Mouse (Mus musculus): ENCODE measurements at regions not wholly inside any gene's neighbourhood (a gene's known extent, or its start where the extent isn't known, plus 50 kb on each side); places are given as distances from the start of the nearest gene placed in this dataset.

GRCm38 (mm10) chr1:92341846-92342540 is 131.7 kb downstream of the Ndufa10 start:
- ATAC-seq (replicated peaks; ENCODE audit: poor library complexity, severe bottlenecking), result no peak

DNA sequence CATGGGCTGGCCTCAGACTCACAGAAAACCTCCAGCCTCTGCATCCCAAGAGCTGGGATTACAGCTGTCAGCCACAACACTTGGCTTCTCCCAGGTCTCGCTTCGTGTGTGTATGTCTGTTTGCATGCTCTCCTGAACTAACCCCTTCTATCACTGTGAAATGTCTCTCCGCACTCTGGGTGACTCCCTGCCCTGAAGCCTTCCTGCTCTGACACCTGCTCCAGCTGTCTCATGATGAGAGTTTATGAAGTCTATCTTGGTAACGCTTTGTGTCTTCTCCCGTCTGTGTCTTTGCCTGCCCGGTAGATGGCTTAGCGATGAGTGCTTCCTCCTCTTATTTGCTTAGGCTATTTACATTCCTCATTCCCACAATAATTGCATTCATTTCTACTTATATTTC is 133.0 kb downstream of the Ndufa10 start:
- no peak for ATAC-seq (replicated peaks; ENCODE audit: poor library complexity, severe bottlenecking)

DNA sequence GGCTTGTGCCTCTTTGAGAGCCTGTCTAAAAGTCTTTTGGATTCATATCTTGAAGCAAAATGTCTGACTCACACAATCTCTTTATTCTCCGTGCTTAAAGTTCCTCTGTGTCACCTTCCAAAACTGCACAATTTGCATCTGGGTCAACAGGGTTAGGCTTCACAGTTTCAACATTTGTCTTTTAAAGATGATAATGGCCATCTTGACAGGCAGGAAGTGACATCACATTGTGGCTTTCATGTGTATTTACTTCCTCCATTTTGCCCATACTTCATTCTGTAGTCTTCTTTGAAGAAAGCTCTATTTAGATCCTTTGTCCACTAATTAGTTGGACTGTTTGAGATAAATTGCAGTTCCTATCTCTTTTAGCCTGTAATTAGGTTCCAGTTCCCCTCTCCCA is 135.1 kb downstream of the Ndufa10 start:
- peak; percentile 79 for ATAC-seq (replicated peaks; ENCODE audit: poor library complexity, severe bottlenecking)

DNA sequence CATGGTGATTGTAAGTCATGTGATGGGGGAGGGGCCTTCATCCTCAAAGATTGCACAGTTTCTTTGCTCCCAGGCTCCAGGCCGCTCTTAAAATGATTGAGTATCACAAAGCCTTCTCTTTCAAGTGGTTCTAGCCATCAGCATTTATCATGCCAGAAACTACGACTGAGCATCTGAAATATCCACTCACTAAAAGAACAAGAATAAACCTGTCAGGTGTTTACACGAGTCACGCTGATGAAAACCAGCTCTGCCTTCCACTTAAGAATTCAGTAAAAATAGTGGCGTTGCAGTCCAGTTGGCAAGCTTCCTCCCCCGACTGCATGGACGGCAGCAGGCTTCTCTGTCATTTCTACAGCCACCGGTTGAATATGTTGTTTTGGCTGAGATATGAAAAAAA is 136.2 kb downstream of the Ndufa10 start:
- no peak for ATAC-seq (replicated peaks; ENCODE audit: poor library complexity, severe bottlenecking)

DNA sequence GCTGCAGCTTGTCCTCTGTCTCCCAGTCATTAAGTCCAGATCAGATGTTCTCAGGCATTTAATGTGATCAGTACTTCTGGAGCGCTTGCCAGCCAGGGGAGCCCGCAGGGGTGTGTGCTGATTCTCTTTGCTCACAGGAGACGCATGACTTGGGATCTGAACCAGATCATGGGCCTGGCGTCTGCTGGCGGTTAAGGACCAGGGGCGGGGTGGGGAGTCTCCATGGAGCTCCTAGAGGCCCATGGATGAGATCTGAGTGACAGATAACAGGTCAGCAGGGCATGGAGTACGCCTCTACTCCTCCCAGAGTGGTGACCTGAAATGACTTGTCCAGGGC is 136.7 kb upstream of the Hdac4 start:
- no peak for ATAC-seq (replicated peaks; ENCODE audit: poor library complexity, severe bottlenecking)

DNA sequence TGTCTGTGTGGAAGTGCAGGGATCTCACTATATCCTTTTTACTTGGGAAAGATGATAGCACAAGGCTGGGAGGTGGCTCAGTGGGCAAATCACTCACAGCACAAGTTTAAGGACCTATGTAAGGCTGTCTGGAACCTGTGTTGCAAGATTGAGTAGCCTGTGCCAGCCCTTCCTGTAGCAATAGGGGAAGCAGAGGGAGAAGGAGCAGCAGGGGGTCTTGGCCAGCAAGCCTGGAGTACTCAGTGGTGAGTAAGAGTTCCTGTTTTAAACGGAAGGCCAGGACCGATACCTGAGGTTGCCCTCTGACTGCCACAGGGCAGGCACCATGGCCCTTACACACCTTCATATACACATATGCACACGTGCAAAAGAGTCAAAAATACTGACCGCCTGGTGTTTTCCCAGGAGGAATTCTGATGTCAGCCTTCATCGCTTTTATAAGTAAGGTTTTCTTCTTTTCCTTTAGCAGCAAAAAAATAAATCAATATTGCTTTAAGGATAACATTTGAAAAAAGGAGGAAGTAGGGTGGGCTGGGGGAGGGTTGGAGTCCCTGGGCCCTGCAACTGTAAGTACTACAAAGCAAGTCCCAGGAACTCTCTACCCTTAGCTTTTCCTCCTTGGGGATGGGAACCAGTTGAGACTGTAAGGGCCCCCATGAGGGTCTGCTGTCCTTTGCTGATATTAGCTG is 136.2 kb upstream of the Hdac4 start:
- ATAC-seq (replicated peaks; ENCODE audit: poor library complexity, severe bottlenecking), result peak; percentile 98

GRCm38 (mm10) chr1:92330181-92330580 is 134.7 kb upstream of the Hdac4 start:
- no peak for ATAC-seq (replicated peaks; ENCODE audit: poor library complexity, severe bottlenecking)

GRCm38 (mm10) chr1:92329491-92329890 is 134.0 kb upstream of the Hdac4 start:
- no peak for ATAC-seq (replicated peaks; ENCODE audit: poor library complexity, severe bottlenecking)

DNA sequence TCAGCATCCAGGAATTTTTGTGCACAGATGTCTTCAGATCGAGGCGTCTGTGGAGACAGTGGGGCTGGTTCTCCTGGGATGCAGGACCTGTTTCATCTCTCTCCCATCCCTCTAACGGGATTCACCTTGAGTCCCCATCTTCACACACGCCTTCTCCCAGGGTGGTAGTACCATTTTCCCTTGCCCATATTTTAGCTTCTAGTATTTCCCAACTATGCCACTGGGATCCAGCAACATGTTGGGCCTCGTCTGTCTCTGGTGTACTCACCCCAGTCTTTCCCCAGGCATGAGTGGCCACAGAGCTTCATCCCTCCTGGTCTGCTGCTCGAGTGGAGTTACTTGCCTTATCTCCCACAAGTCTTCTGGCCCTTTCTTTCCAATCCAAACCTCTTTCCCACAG is 131.6 kb upstream of the Hdac4 start:
- ATAC-seq (replicated peaks; ENCODE audit: poor library complexity, severe bottlenecking), result no peak

DNA sequence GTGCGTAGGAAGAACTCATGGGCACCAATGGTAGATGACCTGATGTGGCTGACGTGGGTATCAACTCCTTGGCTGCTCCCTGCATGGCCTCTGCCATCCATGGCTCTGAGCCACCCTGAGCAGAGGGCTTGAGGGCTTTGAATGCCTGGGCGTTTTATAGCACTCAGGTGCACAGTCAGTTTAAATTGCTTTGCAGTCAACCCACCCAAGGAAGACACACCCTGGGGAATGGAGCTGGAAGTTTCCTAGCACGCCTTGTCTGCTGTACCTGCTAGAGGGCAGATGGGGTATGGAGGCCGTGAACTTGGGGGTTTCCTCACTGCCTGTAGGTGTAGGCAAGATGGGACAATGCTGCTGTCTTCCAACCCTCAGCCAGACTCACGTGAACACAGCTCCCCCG is 129.8 kb upstream of the Hdac4 start:
- ATAC-seq (replicated peaks; ENCODE audit: poor library complexity, severe bottlenecking), result no peak

DNA sequence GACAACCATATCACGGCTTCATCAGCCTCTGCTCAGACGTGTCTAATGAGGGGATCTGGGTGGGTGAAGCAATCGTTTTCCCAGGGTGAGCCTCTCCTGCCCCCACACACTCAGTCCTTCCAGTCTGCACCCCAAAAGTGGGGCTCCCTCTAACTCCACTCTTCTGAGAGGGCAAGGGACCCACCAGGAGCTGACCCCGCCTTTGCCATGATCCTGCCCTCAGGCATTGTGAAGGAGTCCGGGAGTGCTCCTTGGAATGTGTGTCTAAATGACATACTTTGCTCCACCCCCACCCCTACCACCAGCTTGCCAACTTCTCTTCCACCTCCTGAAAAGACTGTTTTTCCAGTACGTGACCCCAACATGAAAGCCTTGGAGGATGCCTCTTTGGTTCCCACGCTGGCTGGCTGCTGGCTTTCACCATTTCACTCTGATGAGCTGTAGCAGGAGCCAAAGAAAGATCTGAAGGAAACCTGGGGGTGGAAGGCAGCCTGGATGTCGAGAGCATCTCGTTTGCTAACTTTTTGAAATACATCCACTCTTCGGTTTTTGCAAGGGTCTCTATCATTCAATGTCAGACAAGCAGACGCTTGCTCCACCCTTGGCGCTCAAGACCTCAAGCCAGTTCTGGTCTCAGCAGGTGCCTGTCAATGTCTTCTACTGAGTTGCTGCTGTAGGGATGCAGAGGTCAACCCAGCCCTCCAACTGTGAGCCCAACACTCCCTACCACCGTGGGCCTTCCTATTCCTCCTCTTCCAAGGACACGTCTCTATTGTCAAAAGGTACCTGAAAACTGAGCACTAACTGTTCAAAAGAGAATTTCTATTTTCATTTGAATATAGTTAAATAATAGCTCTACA is 128.8 kb upstream of the Hdac4 start:
- no peak for ATAC-seq (replicated peaks; ENCODE audit: poor library complexity, severe bottlenecking)

DNA sequence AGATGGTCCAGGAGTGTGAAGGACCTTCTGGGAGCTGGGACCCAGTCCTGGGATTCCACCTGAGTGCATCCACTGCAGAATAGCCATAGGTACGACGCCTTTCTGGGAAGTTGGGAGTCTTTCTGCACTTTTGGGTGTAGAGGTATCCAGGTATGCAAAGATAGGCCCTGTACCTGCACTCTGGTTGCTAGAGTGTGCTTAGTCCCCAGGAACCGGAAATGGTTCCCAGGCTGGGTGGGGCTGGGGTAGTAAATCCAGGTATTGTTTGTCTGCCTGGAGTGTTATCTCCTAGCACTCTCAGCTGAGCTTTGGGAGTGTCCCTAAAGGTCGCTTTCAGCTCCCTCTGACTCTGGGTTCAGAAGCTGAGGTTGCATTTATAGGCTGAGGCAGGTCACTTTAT is 121.6 kb upstream of the Hdac4 start:
- no peak for ATAC-seq (replicated peaks; ENCODE audit: poor library complexity, severe bottlenecking)

DNA sequence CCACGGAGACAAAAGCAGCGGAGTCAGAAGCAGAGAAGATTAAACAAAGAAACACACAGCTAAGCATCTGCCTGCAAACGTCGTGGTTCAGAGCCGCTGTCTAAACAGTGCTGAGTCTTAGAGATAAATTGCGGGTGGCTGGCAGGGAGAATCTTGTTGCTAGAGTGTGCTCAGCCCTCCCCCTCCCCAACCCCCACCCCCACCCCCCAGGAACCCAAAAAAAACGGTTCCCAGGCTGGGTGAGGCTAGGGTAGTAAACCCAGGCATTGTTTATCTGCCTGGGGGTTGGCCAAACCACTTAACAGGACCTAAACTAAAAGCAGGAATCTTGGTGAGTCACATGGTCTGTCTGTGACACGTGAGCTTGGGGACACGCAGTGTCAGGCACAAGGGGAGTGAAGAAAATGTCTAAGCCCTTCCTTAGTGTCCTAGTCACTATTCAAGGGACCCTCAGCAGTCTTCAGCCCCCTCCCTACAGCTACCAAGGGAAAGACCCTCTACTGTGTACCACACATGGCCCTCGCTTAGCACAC is 120.8 kb upstream of the Hdac4 start:
- no peak for ATAC-seq (replicated peaks; ENCODE audit: poor library complexity, severe bottlenecking)

DNA sequence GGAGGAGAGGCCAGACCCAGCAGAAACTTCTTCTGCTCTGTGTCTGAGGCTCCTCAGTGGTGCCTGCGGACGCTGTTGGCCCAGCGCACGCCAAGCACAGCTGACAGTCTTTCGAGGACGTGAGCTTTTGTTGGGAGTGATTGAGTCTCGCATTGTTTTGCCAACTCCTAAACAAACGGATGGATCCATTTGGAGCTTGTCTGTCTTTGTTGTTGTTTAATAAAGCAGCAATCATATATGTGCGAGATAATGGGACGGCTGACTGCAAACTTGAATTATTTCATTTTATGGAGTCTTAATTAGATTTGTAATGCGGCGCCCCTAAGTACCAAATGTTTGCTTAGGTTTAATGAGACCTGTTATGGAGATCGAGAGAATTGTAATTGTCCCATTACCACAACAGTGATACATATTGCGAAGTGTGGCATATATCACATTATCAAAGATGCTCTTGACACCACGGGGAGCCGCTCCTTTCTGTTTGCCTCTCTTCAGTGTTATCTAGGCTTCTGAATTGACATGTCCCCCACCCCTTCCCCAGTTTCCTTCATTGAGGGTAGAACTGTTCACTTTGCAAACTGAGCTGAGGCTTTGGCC is 117.6 kb upstream of the Hdac4 start:
- no peak for ATAC-seq (replicated peaks; ENCODE audit: poor library complexity, severe bottlenecking)

DNA sequence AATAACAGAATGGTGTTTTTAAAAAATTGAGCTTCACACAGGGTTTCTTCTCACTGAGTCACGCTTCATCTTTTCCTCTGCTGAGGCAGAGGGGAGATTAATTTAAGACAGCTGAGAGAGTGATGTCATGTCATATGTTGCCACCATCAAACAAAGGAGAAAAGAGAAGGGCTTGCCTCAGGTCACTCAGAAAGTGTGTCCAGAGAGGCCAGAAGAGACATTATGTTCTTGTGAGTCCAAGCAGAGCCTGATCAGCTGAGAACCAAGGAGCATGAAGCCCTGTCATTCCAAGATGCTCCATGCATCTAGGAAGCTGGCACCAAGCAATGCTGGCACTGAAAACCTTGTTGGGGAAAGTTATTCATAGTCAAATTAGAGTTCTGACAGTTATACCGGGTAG is 114.4 kb upstream of the Hdac4 start:
- ATAC-seq (replicated peaks; ENCODE audit: poor library complexity, severe bottlenecking), result no peak

GRCm38 (mm10) chr1:92309381-92309780 is 113.9 kb upstream of the Hdac4 start:
- ATAC-seq (replicated peaks; ENCODE audit: poor library complexity, severe bottlenecking), result no peak

GRCm38 (mm10) chr1:92308537-92308936 is 113.0 kb upstream of the Hdac4 start:
- no peak for ATAC-seq (replicated peaks; ENCODE audit: poor library complexity, severe bottlenecking)

DNA sequence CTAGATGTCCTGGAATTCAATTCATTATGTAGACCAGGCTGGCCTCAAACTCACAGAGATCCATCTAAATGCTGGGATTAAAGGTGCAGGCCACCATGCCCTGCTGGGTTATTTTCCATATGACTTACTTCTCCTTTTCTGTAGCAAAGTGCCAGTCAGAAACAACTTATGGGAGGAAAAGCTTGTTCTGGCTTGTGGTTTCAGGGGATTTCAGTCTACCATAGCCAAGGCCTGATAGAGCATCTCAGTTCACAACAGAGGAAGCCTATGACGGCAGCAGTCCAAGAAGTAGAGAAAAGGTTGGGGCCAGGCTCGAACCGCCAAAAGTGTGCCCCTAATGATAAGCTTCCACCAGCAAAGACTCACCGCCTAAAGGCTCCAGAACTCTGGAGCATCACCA is 110.5 kb upstream of the Hdac4 start:
- ATAC-seq (replicated peaks; ENCODE audit: poor library complexity, severe bottlenecking), result peak; percentile 66

DNA sequence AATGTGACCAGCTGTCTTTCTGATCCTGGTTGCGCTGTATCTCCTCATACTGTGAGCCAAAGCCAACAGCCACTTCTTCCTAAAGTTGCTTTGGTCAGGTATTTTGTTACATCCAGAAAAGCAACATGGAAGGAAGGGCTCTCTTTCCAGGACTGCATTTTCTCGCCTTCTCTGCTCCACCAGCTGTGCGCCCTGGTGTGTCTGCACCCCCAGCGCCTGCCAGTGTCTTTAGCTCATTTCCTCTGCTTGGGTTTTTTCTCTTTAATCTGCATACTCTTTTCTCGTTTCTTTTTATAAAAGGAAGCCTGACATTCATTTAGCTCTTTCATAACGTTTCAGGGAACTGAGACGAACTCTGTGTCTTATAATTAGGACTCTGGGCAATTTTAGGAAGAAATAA is 103.5 kb upstream of the Hdac4 start:
- ATAC-seq (replicated peaks; ENCODE audit: poor library complexity, severe bottlenecking), result no peak

DNA sequence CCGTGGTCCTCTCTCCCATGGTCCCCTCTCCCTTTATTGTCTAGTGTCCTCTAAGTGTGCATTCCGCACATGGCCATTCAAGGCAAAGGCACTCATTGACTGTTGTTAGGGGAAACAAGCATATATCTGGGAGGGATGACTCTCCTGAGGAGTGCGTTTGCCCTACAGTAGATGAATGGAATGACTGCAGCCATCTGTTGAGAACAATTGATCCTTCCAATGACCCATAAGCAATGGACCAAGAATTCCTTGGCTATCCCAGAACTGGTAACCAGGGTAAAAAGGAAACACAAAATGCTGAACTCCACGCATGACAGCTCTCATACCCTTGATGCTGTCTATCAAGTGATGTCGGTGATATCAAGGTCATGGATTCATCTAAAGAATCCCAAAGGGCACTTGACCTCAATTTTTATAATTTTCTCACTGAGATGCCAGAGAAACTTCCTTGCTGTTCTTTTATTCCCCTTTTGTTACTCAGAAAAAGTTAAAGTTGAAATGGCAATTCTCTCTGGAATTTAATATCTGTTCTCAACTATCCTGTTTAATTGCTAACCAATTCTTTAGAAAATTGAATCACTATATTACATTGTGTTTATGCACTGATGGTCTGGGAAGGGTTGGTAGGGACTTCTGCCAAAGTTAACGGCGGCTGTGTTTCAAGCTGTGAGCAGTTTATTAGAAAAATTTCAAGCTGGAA is 97.3 kb upstream of the Hdac4 start:
- ATAC-seq (replicated peaks; ENCODE audit: poor library complexity, severe bottlenecking), result no peak
